Mouse (Mus musculus) hindlimb bud, embryonic 11.5 days (tissue): Measurements from ENCODE around the gene Eif5a.
"Not testable (repeated sequence)": the region's sequence is repeated elsewhere in the genome, so short reads cannot be mapped to it uniquely, and the experiment has no call there.

Source experiments
- DNase-seq: peaks from one replicate; pipeline ENCODE4 v3.0.0-alpha.2; 2012; ENCODE audit warnings: low read depth, low spot score; ENCODE audit errors: extremely low spot score

The Eif5a gene

DNA sequence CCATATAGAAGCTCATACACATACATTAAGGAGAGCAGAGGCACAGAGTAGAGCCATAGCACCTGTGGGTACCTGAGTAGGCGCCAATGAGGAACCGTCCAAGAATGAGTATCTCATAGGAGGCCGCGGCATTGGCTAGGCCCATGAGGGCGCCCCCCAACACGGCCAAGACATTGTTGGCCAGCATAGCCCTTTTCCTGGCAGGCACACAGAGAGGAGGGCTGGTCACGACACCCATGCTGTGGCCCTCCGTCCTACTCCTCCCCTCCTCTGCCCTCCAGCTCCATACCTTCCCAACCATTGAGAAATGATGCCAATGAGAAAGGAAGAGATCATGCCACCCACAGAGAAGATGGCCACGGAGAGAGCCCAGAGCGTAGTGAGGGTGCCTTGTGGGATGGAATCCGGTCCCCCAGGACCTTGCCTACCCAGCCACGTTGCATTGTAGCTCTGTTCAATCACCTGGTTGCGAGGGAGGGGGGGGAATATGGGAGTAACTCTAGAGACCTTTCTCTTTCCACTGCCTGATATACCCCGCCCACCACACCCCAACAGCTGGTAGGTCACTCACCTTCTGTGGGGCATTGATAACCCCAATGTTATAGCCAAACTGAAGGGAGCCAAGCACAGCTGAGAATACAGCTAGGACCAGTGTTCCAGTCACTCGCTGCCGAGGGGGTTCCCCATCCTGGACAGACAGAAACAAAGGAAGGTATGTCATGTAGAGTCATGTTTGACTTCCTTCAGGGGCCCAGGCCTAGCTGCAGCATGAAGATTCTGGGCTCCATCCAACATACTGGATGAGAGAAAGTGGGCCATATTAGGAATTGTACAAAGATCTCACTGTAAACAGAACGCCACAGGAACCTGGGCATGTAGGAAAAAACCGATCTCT is 24.5 kb upstream of the Eif5a start:
- DNase-seq, result no peak

DNA sequence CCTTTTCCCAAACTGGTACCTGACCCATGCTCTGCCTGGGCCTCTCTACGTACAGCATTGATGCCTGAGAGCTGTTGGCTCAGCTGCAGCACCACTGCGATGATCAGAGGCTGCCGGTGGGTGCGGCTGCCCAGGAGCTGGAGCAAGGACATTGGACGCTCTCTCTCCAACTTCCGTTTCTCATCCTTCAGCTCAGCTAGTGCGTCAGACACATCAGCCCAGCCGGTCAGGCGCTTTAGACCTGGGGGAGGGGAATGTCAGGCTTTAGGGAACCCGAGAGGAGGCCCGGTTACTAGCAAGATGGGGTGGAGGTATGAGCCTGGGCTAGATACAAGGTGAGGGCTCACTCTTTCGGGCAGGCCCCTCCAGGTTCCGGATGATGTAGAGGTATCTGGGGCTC is 23.5 kb upstream of the Eif5a start:
- DNase-seq, result no peak

DNA sequence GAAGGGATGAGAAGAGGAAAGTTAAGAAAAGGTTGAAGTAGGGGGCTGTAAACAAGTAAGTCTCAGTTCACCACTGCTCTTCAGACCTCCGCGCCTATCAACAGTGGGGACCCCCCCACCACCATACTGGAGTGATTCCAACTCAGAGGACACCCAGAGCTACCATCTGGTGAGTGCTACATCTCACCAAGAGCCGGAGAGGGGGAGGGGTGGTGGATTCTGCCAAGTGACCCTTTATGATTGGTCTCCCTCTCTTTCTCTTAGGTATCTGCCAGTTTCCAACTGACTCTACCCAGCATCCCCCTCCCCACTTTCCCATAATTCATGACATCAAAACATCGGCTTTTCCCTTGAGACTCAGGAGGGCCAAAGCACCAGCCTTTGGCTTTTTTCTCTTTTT is 19.2 kb upstream of the Eif5a start:
- DNase-seq, result no peak

DNA sequence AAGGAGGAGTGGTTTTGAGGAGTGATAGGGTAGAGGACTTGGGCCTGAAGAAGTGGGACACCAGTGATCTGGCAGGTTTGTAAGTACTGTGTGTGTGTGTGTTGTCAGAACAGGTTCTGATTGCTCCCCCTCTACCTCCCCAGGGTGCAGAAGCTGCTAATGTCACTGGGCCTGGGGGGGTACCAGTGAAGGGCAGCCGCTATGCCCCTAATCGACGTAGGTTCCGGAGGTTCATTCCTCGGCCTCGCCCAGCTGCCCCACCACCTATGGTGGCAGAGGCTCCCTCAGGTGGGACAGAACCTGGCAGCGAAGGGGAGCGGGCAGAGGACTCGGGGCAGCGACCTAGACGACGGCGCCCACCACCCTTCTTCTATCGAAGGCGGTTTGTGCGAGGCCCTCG is 18.0 kb upstream of the Eif5a start:
- DNase-seq, result no peak

DNA sequence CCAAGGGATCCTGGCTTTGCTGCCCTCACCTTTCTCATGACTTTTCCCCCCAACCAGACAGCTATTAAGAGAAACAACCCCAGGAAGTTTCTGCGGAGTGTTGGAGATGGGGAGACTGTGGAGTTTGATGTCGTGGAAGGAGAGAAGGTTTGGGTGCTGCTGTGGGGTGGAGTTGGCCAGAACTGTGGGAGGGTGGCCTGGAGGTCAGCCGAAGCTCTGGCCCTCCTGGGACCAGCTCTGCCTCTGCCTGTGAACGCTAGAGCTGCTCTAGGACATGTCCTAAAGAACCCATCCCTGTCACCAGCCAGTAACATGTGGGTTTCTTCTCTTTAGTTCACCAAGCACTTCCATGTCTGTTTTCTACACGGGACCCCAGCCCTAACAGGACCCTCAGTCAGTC is 17.4 kb upstream of the Eif5a start:
- no peak for DNase-seq

DNA sequence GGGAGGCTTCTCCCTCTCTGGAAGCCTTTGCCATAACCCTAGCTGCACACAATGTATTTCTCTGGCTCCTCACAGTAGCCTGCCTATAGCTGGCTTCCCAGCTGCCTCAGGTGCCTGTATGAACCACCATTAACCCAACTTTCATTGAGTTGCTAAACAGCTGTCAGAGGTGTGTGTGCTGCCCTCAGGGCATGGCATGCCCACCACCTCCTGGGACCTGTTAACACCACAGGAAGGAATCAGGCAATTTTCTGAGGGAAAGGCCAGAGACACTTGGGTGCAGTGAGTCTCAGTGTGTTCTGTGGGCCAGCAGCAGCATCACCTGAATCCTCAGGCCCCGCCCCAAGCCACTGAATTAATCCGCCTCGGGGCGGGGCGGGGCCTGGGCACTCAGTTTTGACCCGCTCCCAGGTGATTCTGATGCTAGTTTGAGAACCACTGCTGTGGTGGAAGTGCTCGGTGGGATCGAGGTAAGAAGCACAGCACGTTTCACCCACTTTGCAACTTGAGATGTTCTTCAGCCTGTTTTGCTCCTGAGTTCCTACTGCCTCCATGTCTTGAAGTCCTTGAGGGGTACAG is 16.7 kb upstream of the Eif5a start:
- DNase-seq, result no peak

DNA sequence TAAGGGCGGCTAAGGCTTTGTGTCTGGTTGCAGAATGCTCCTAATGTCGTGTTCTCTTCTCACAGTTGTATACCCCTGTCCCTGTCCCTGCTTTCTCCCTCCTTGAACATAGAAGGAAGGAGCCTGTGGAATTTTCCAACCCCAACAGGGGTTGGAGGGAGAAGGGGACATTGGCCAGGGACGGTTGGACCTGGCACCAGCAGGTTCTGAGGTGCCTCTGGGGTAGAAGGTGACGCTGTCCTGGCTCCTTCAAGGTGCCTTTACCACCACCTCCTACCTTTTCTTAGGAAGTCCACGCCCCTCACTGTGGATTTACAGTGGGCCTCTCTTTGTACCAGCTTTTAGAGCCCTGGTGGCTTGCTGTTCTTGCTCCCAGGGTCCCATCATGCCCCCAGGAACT is 16.1 kb upstream of the Eif5a start:
- no peak for DNase-seq

DNA sequence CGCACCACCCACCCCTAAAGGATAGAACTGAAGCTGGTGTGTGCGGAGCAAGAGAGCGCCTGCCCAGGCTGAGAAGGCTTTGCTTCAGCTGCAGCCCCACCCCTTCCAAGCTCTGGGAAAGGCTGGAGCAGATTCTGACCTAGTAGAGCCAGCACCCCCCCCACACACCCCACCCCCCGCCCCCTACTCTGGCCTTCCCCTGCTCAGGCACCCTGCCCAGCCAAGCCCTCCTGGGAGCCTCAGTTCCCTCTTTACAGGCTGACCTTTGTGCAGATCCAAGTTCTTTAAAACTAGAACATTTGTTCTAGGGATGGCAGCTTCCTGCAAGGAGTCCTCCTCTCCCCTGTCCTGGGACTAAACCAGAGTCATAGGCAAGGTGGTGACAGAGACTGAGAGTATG is 15.6 kb upstream of the Eif5a start:
- no peak for DNase-seq

DNA sequence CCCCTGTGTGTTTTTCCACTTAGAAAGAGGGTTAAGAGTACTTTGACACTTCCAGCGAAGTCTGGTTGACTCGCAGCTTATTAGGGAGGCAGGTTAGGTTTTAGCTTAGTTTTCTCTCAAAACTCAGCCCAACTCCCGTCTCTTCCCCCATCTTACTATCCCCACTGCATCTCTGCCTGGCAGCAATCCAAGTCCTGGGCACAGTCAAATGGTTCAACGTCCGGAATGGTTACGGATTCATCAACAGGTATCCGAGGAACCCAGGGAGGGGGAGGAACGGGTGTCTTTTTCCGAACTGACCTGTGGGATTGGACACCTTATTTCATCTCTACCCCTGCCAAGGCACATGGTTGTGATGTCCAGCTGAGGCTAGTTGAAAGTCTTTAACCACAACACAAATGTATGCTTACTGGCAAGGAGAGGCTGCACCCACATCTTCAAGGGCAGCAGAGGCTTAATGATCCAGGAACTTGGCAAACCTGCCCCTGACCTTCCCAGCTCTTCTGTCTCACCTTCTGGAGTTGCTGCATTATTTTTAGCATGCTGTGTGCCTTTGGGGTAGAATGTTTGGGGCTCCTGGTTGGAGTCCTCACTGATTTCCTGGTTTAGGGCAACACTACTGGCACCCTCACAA is 15.1 kb upstream of the Eif5a start:
- DNase-seq, result no peak

DNA sequence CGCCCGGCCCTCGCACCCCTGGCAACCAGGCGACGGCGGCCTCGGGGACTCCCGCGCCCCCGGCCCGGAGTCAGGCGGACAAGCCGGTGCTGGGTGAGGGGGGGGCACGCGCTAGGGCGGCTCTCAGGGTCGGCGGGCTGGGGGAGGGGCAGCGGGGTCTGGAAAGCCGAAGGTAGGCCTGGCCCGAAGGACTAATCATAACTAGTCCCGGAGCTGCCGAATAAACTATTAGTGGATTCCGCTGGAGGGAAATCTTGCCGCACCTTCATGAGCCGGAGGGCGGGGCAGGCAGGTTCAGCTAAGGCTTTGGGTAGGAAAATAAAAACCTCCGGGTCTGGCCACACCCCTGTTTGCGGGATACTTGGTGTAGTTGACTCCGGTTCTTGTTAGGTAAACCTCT is 14.4 kb upstream of the Eif5a start:
- DNase-seq, result no peak

DNA sequence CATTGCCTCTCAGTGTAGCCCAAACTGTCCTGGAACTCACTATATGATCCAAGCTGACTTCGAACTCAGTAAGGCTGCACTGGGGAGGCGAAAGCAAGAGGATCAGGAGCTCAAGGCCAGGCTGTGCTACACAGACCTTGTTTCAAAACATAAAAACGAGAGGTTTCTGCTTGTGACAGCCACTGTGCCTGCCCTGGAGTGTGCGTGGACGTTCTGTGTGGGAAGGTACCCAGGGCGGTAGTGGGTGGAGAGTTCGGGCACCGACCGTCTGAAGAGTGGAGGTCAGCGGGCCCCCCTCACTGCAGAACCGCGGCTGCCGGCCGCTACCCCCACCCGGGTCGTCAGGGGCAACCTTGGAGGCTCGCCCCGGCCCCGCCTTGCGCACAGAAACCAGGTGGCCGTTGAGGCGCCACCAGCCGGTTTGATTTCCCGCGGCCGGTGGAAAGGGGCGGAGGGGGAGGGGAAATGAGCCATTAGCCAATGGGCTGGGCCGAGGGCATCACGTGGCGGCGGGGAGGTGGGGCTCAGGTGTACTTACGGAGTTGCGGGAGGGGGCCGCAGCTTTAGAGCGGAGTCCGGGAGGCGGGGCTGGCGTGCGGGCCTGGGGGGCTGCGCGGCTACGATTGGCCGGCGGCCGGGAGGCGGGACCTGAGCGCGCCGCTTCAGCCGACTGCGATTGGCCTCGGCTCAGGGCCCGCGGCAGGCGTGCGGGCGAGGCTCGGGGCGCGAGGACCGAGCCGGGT is 13.6 kb upstream of the Eif5a start, which contains the start of gene Ybx2:
TSS of gene Ybx2 (plus strand) at position 660 of the 743 bp plus-strand sequence.
- DNase-seq, result peak; percentile 33

DNA sequence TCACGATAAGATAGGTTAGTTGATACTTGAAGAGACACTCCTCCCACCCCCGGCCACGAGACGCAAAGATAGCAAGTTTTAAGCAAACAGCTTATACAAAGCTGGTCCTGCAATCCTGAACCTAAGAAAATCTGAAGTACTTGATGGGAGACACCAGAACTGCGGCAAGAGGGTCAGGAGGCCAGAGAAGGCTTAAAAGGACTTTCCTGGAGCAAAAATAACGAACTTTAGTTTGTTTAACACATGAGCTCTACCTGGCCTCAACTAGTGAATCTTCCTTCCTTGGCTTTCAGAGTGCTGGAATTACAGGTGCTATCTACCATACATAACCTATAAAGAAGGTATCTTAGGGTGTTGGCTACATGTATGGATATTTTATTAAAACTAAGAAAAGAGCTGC is 12.9 kb upstream of the Eif5a start:
- no peak for DNase-seq

DNA sequence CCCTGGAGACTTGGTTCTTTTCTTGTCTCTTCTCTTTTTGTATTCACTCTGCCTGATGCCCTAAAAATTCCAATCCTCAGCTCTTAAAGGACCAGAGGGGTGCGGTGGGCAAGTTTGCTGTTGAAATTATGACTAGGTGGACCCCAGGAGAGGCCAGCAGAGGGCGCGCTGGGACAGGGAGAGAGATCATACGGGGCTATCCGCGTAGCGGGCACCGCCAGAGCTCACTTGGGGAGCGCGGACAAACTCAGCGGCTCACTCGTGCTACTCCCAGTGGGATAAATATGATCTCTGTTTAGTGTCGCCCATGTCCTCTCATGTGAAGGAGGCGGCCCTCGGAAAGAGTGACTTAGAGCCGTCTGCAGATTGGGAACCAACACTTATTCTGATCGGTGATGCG is 12.4 kb upstream of the Eif5a start:
- peak; percentile 81 for DNase-seq

DNA sequence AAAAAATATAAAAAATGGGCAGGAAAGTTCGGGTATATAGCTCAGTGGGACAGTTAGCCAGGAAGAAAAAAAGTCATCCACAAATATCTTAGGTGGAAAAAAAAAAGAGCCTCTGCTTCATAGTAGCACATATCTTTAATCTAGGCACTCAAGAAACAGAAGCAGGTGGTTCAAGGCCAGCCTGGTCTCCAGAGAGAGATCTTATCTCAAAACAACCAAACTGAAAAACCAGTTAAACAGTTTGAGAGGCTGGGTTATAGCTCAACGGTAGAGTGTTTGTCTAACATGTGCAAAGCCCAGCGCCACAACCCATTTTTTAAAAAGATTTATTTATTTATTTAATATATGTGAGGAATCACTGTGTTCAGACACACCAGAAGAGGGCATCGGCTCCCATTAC is 11.3 kb upstream of the Eif5a start:
- no peak for DNase-seq

DNA sequence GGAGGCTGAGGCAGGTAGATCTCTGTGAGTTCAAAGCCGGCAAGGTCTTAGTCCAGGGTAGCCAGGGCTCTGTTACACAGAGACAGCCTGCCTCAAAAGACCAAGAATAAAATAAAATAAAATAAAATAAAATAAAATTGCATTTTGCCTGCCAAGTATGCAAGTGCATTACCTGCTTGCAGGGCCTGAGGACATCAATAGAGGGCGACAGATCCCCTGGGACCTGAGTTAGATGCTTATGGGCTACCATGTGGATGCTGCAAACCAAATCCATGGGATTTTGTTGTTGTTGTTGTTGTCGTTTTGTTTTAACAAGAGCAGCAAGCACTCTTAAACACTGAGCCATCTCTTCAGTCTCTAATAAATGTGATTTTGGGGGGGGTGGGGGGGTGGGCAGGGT is 10.5 kb upstream of the Eif5a start:
- no peak for DNase-seq

DNA sequence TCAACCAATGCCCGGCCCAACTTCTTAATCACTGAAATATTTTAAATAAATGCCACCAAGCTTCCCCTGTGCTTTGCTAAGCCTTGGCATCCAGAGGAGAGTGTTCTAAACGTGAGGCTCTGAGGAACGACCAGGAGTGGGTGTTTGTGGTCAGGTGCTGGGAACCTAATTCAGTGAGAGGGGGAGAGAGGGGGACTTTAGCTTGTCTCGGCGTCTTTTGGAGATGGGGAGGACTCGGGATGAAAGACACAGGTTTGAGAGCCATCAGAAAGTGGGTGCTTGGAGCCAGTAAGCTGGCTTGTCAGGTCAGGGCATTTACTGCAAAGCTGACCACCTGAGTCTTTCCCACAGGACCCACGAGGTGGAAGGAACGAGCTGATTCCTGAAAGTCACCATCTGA is 10.0 kb upstream of the Eif5a start:
- DNase-seq, result no peak

DNA sequence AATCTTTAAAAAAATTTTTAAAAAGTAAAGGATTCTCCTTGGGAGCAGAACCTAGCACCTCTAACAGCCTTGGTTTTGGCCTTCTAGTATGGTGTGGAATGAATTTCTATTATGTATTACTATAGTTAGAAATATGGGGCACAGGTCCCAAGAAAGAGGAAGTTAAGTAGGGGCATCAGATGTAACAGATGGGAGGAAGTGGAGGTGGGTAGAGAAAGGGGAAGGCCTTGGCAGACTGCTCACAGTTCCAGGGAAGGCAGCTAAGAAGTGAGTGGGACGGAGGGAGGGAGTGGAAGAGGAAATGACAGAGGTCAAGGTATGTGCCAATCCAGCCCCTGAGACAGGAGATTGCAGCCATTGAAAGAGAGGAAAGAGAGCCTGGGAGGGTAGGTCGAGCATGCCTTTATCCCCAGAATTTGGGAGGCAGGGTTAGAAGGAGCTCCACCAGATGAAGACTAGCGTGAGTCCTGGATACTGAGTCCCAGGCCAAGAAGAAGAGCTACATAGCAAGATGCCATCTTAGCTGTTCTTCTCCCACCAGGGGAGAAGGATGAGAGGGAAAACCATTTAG is 9.3 kb upstream of the Eif5a start:
- DNase-seq, result no peak

DNA sequence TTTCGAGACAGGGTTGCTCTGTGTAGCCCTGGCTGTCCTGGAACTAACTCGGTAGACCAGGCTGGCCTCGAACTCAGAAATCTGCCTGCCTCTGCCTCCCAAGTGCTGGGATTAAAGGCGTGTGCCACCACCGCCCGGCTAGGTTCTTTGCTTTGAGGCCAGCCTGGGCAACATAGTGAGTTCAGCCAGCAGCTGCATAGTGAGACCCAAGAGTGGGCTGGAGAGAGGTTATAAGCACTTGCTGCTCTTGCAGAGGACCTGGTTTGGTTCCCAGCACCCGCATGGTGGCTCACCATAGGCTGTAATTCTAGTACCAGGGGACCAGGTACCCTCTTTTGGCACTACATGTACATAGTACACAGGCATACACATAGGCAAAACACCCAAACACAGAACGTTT is 8.4 kb upstream of the Eif5a start:
- not testable (repeated sequence) for DNase-seq

DNA sequence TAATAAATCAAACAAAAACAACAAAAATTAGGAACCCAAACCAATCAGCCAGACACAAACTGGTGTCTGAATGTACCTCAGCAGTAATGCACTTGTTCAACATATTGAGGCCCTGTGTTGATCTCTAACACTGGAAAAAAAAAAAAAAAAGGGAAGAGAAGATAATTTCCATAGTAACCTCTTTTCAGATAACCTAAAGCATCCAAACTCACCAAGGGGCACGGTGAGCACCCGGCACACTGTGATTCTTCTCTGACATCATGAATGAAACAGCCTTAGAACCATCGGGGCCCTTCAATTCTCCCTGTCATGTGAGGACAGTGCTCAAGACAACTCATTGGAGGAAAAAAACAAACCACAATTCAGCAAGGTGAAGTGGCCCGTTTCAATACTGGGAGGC is 8.0 kb upstream of the Eif5a start:
- DNase-seq, result no peak

DNA sequence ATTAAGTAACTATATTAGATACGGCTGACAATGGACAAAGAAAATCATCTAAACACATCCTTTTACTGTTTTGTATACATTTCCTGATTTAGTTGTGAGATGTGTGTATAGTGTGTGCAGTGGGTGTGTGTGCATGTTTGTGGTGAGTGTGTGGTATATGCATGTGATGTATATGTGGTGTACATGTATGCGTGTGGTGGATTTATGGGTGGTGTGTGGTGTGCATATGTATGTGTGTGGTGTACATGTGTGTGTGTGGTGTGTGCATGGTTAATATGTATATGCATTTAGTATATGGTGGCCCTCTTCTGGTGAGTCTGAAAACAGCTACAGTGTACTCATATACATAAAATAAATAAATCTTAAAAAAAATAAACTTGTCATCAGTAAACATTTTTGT is 5.7 kb upstream of the Eif5a start:
- no peak for DNase-seq

DNA sequence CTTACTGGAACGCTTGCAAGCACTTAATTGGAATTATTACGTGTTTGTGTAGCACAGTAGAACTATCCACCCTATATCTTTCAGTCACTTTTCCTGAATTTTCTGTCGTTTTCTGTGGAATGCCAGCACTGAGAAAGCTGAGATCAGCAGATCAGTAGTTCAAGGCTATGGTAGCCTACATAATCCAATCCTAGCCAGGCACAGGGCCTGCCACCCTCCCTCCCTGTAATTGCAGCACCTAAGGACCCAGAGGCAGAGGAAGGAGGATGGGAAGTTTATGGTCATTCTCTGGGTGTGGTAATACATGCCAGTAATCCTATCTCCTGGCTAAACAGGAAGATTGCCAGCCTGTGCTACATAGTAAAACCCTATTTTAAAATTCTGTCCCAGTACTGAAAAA is 1.0 kb upstream of the Eif5a start:
- DNase-seq, result no peak
